Mouse (Mus musculus) C2C12 (cell line): ENCODE results near the gene Abi3bp.

Experiments used
- CEBPB ChIP-seq: IDR thresholded peaks from one replicate; pipeline ENCODE4 v1.6.1; 2011; ENCODE audit warnings: low read depth, mild to moderate bottlenecking, control low read depth, moderate library complexity
- CTCF ChIP-seq: IDR thresholded peaks from one replicate; pipeline ENCODE4 v1.5.1; 2011; ENCODE audit not compliant: control insufficient read depth, insufficient read depth, insufficient read length
- MAX ChIP-seq: IDR thresholded peaks from one replicate; pipeline ENCODE4 v1.6.1; 2011; ENCODE audit warnings: mild to moderate bottlenecking, control low read depth
- MYOD1 ChIP-seq: IDR thresholded peaks from one replicate; pipeline ENCODE4 v1.6.1; 2011; ENCODE audit warnings: low read depth; ENCODE audit not compliant: control insufficient read depth, insufficient read length
- MYOG ChIP-seq: IDR thresholded peaks from one replicate; pipeline ENCODE4 v1.6.1; 2011; ENCODE audit not compliant: control insufficient read depth, insufficient read length; ENCODE audit errors: extremely low read depth
- USF1 ChIP-seq: IDR thresholded peaks from one replicate; pipeline ENCODE4 v1.6.1; 2011; ENCODE audit warnings: low read depth, mild to moderate bottlenecking, control low read depth, moderate library complexity

GRCm38 (mm10) chr16:56686747-56687146 lies 209.1 kb downstream of the Abi3bp start:
- TF ChIP-seq CTCF: no peak
- no peak for TF ChIP-seq USF1
- no peak for TF ChIP-seq MYOD1
- TF ChIP-seq MYOG: no peak
- no peak for TF ChIP-seq MAX
- no peak for TF ChIP-seq CEBPB
